Mouse (Mus musculus) liver, embryonic 13.5 days (tissue): ENCODE data around the gene Mst1r. TPM values are rescaled to one million over a fixed set of nuclear protein-coding genes. Genes with fewer than 3 reads are reported as not detected.

Experiments used
- ATAC-seq: fragments of 200-750 bp; cut with Nextera tagmentation; 2 replicates; pipeline ENCODE4 v1.8.0; 2017; ENCODE audit warnings: low read depth, mild to moderate bottlenecking, moderate number of reproducible peaks, moderate library complexity
- DNase-seq: peaks from one replicate; pipeline ENCODE4 v3.0.0; 2022
- H3K27ac ChIP-seq: fragments of 300-500 bp; sonication (generic); 2 replicates; pipeline ENCODE4 v1.5.1; 2015; ENCODE audit warnings: moderate library complexity, mild to moderate bottlenecking, inconsistent platforms
- H3K27me3 ChIP-seq: fragments of 300-500 bp; sonication (generic); 2 replicates; pipeline ENCODE4 v1.6.1; 2015; ENCODE audit warnings: mild to moderate bottlenecking, inconsistent platforms
- H3K36me3 ChIP-seq: fragments of 300-500 bp; sonication (generic); 2 replicates; pipeline ENCODE4 v1.6.1; 2015; ENCODE audit warnings: mild to moderate bottlenecking, inconsistent platforms
- H3K4me1 ChIP-seq: fragments of 300-500 bp; sonication (generic); replicated peaks from 2 replicates; pipeline ENCODE4 v1.6.1; 2015; ENCODE audit warnings: inconsistent platforms
- H3K4me2 ChIP-seq: fragments of 300-500 bp; sonication (generic); 2 replicates; pipeline ENCODE4 v1.6.1; 2015; ENCODE audit warnings: inconsistent platforms, mild to moderate bottlenecking, moderate library complexity
- H3K4me3 ChIP-seq: fragments of 300-500 bp; sonication (generic); replicated peaks from 2 replicates; pipeline ENCODE4 v1.5.1; 2015; ENCODE audit warnings: mild to moderate bottlenecking, inconsistent platforms
- H3K9ac ChIP-seq: fragments of 300-500 bp; sonication (generic); 2 replicates; pipeline ENCODE4 v1.6.1; 2015; ENCODE audit warnings: mild to moderate bottlenecking, inconsistent platforms
- H3K9me3 ChIP-seq: fragments of 300-500 bp; sonication (generic); replicated peaks from 2 replicates; pipeline ENCODE4 v1.6.1; 2016; ENCODE audit warnings: inconsistent platforms
- WGBS: fragments of 180-500 bp; shearing (Covaris S2); methylation state at CpG from one replicate; pipeline ENCODE4 v1.1.7; 2015; ENCODE audit not compliant: insufficient replicate concordance; 5-methylcytosine and 5-hydroxymethylcytosine counted together
- polyA plus RNA-seq: library from polyadenylated mRNA; unstranded; fragments of >200 nt; fragmentation: Nextera tagmentation; extraction: Ambion mirVana; gene quantifications from 2 replicates; pipeline ENCODE4 v1.2.1, GENCODE M21; 2015

Gene Mst1r
- 0.68 and 0.71 TPM in 2 replicates for polyA plus RNA-seq

DNA sequence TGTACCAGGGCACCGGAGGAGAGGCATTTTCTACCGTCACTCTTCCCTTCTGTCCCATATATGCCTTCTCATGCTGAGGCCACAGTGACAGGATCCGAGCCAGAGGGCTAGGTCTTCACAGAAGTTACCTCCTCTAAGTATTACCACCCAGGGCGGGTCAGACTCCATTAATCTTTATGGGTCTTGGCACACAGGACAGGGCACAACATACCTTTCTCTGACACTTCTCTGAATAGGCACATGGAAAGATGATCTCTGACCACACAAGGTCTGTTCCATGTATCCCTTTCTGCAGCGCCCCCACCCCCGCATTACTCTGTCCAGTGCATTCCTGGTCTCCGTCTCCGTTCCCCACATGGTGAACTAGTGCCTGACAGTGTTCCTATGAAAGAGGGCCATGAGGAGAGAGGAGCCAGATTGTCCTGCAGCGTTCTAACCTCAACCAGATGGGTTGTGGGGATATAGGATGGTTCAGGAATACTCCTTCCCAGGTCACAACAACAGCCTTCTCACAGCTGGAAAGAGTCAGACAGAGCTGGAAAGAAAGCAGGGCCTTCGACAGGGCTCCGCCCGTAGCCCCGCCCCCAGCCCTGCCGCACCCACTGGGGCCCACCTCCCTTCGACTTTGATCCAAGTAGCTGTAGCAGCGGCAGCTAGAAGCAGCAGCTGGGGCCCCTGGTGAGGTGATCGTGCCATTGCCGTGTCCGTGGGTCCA, at the start of gene Mst1r:
Mst1r (plus strand) TSS at position 622 of the 715 bp plus-strand sequence.
- DNase-seq, result peak; percentile 76

DNA sequence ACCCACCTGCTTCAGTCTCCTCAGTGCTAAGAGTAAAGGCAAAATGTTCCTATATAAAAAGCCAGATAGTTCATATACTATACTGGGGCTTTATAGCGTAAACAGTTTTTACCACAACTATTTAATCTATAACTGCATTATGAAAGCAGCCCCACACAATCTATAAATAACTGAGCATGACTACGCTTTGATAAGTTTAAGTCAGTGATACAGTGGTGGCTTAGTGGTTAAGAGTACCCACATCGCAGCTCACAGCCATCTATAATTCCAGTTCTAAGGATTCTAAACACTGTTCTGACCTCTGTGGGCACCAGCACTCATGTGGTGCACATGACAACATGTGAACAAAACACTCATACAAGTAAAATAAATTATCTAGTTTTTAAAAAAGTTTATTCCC, 48.3 kb upstream of the Mst1r start:
- DNase-seq, result no peak
- H3K4me3 ChIP-seq, result no peak overlapping the region
- H3K9ac ChIP-seq, result no peak overlapping the region
- whole genome bisulfite sequencing, result 58% methylated on average over 3 of the region's 3 CpGs
- H3K27ac ChIP-seq, result no peak overlapping the region
- no peak overlapping the region for H3K4me2 ChIP-seq
- H3K27me3 ChIP-seq, result no peaks in the 10 kb centered on the region
- peak; percentile 47 for ATAC-seq
- peaks cover 19% of the 10 kb centered on the region for H3K4me1 ChIP-seq
- H3K9me3 ChIP-seq, result no peaks in the 10 kb centered on the region
- peaks cover 31% of the 10 kb centered on the region for H3K36me3 ChIP-seq

More for the DNA sequence above, at the start of gene Mst1r:
- no peak within 1 kb of the TSS for H3K27ac ChIP-seq
- peaks cover 19% of the 10 kb centered on the region for H3K27me3 ChIP-seq
- H3K4me2 ChIP-seq, result peak within 1 kb of the TSS; percentile 71
- H3K9me3 ChIP-seq, result no peaks in the 10 kb centered on the region
- WGBS, result 27% methylated on average over 19 of the region's 19 CpGs
- H3K4me3 ChIP-seq, result peak within 1 kb of the TSS; percentile 50
- peak; percentile 76 for ATAC-seq
- H3K36me3 ChIP-seq, result no peaks in the 10 kb centered on the region
- peak within 1 kb of the TSS; percentile 61 for H3K9ac ChIP-seq
- peaks cover 48% of the 10 kb centered on the region for H3K4me1 ChIP-seq

DNA sequence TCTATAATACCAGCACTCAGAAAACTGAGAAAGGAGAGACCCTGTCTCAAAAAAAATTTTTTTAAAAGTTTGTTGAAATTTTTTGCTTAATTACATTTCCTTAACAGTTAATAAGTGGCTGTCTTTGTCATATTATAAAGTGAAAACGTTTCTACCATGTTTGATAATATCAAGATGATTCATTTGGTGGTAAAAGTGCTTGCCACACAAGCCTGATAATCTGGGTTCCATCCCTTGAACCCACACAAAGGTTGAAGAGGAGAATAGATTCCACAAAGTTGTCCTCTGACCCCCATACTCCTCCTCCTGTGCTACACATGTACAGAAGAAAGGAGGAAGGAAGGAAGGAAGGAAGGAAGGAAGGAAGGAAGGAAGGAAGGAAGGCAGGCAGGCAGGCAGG, 42.2 kb upstream of the Mst1r start:
- H3K9me3 ChIP-seq, result no peaks in the 10 kb centered on the region
- 22% methylated on average over 1 of the region's 1 CpGs for WGBS

DNA sequence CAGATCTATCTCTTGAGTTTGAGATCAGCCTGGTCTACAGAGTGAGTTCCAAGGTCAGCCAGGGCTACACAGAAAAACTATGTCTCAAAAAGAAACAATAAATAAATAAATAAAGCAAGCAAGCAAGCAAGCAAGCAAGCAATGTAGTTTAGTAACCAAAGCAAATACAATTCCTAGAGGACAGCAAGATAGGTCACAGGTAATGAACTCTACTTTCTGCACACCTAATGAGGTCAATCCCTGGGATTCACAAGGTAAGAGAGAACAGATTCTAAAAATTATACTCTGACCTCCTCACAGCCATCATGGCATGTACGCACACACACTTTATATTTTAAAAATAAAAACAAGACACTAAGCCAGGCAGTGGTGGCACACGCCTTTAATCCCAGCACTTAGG, 40.6 kb upstream of the Mst1r start:
- Histone ChIP-seq H3K9ac (no peak overlapping the region), H3K27me3 (no peaks in the 10 kb centered on the region), H3K4me2 (no peak overlapping the region), H3K36me3 (peaks cover 19% of the 10 kb centered on the region), H3K9me3 (no peaks in the 10 kb centered on the region), H3K4me1 (peaks cover 16% of the 10 kb centered on the region), H3K27ac (no peak overlapping the region), H3K4me3 (no peak overlapping the region)
- WGBS, result 85% methylated on average over 2 of the region's 2 CpGs
- ATAC-seq (no peak), DNase-seq (no peak)

More for the DNA sequence above, 42.2 kb upstream of the Mst1r start:
- Histone ChIP-seq H3K36me3 (peaks cover 20% of the 10 kb centered on the region), H3K27ac (no peak overlapping the region), H3K4me2 (no peak overlapping the region), H3K9ac (no peak overlapping the region), H3K27me3 (no peaks in the 10 kb centered on the region), H3K4me1 (peaks cover 11% of the 10 kb centered on the region), H3K4me3 (no peak overlapping the region)
- no peak for ATAC-seq
- DNase-seq, result no peak

DNA sequence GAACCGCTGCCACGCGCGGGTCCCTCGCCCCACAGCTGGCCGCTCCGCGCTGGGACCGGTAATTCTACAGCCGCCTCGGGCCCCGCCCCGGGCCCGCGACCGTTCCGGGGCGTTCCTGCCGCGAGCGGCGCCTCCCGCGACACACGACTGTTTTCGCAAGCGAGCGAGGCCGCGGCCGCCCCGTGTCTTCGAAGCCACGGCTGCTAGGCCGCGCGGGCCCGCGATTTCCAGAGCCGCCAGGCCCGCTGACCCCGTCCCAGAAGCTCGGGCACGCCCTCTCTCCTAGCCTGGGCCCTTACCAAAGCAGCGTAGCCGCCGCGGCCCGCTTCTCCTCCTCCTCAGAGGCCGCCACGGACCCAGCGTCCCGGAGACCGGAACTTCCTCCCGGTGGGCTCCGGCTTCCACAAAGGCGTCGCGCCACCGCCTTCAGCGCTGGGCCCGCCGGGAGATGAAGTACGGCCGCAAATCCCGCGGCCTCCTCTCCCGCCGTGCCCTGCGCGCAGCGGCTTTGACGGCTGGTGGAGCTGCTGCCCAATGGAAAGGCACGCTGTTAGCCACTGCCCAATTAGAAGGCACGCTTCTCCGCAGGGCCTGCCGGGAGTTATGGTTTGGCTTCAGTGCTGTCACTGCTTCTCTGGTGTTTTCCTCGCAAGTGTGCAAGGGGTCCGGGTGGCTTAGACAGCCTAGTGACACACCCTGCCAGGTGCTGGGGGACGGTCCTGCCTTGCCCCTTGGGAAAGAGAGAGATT, 34.1 kb upstream of the Mst1r start:
- H3K4me1 ChIP-seq, result peaks cover 30% of the 10 kb centered on the region
- peak; percentile 94 for DNase-seq
- peak overlapping the region; percentile 77 for H3K4me3 ChIP-seq
- H3K9me3 ChIP-seq, result no peaks in the 10 kb centered on the region
- peak overlapping the region; percentile 96 for H3K9ac ChIP-seq
- ATAC-seq, result peak; percentile 99
- under 1% methylated on average over 80 of the region's 80 CpGs for WGBS
- peak overlapping the region; percentile 79 for H3K4me2 ChIP-seq
- H3K27ac ChIP-seq, result peak overlapping the region; percentile 99
- peaks cover 8% of the 10 kb centered on the region; the same call in 1 of the 2 replicates for H3K27me3 ChIP-seq
- H3K36me3 ChIP-seq, result peaks cover 9% of the 10 kb centered on the region

DNA sequence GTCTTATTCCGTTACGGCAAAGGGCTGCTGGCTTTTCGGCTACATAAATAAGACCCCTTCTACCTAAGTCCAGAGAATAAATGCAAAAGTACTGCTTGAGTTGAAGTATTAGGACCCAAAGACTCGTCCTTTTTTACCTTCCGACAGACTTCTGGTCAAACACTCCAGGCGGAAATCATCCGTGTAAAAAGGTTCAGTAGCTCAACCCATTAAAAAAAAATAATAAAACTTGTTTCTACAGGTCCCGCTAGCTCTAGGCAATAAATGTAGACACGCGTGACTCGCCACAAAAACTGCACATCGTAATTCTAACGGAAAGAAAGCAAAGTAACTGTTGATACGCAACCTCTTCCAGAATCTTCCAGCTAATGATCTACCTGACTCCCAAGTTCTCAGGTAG, 33.5 kb upstream of the Mst1r start, which contains the start of gene Rbm6:
Rbm6 (minus strand) TSS at position 101 of the 400 bp plus-strand sequence.
- 5% methylated on average over 14 of the region's 14 CpGs for WGBS
- ATAC-seq (no peak), DNase-seq (no peak)
- Histone ChIP-seq H3K27me3 (peaks cover 10% of the 10 kb centered on the region; the same call in 1 of the 2 replicates), H3K9me3 (no peaks in the 10 kb centered on the region), H3K27ac (peak within 1 kb of the TSS; percentile 99), H3K4me1 (peaks cover 30% of the 10 kb centered on the region), H3K36me3 (peaks cover 5% of the 10 kb centered on the region), H3K9ac (peak within 1 kb of the TSS; percentile 96), H3K4me3 (peak within 1 kb of the TSS; percentile 77), H3K4me2 (peak within 1 kb of the TSS; percentile 79)

DNA sequence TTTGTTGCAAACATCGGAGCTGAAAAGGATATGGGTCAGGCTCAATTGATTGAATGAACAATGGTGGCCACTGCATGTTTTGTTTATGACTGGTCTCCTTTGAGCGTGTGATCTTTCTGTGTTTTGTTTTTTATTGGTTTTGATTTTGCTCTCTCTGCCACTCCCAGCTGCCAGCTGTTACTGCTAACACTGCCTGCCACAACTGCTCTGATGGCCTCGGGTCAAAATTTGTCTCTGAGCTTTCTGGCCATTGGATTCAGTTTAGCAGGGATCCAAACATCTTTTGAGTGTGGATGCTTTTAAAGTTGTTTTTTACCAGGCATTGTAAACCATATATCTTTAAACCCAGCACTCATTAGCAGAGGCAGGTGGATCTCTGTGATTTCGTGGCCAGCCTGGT, 26.3 kb upstream of the Mst1r start:
- Histone ChIP-seq H3K4me2 (no peak overlapping the region), H3K9ac (no peak overlapping the region), H3K4me1 (no peaks in the 10 kb centered on the region), H3K36me3 (no peaks in the 10 kb centered on the region), H3K27me3 (peaks cover 27% of the 10 kb centered on the region; the same call in 1 of the 2 replicates), H3K4me3 (no peak overlapping the region), H3K27ac (no peak overlapping the region), H3K9me3 (no peaks in the 10 kb centered on the region)
- DNase-seq (no peak), ATAC-seq (no peak)
- 60% methylated on average over 4 of the region's 4 CpGs for WGBS

DNA sequence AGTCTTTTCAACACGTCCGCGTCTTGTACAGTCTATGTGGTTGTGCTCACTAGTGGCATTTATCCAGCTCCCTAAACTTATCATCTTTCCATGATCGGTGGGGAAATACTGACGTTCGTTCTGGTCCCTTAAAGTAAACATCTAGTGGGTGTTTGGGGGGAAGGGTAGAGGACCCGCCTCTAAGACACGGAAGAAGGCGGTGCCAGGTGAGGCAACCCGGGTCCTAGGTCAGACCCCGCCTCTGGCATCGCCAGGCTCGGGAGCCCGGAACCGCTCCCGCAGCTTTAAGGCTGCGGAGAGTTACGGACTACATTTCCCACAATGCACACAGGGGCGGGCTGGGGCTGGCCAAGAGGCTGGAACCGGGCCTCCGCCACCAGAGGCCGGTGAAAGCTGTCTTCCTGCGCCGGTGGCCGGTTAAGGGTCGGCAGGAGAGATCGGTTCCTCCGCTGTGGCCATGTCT, 18.8 kb upstream of the Mst1r start, which contains the start of gene Mon1a:
Mon1a (plus strand) TSS at position 348 of the 463 bp plus-strand sequence.
- peak within 1 kb of the TSS; percentile 54 for H3K27ac ChIP-seq
- WGBS, result under 1% methylated on average over 28 of the region's 28 CpGs
- ATAC-seq, result peak; percentile 97

DNA sequence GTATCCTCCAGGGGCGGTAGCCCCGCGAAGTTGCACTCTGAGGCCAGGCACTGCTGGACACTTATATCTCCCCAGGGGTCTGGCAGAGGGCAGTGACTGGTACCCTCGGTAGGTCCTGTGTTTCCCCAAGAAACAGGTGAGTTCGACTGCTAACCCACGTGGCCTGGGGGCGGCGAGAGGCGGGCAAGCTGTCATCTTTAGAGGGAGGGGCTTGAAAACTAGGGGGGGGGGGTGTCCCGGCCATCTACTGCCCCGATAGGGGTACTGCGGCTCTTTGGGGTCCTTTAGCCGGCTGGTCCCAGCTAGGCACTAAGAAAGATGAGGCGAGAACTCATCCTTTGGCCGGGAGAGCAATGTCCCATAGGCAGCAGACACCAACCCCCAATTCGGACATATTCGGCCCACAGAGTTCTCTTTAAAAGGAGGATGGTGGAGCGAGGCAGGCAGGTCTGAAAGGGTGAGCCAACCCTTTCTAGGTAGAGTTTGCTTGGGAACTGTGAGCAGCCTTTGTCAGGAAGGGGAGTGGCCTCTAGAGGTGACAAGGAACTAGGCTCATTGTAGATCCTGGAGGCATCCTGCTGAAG, 18.3 kb upstream of the Mst1r start:
- ATAC-seq, result peak; percentile 69
- Histone ChIP-seq H3K4me1 (peaks cover 22% of the 10 kb centered on the region), H3K9me3 (no peaks in the 10 kb centered on the region), H3K27ac (peak overlapping the region; percentile 54), H3K27me3 (0 out of 2 replicates have a peak, but pooled peaks cover 10% of the 10 kb centered on the region), H3K4me2 (peak overlapping the region; percentile 92), H3K36me3 (no peaks in the 10 kb centered on the region), H3K4me3 (peak overlapping the region; percentile 75), H3K9ac (peak overlapping the region; percentile 82)
- no peak for DNase-seq
- under 1% methylated on average over 18 of the region's 18 CpGs for WGBS

More for the DNA sequence above, 18.8 kb upstream of the Mst1r start, which contains the start of gene Mon1a:
- Histone ChIP-seq H3K9me3 (no peaks in the 10 kb centered on the region), H3K27me3 (0 out of 2 replicates have a peak, but pooled peaks cover 10% of the 10 kb centered on the region), H3K4me2 (peak within 1 kb of the TSS; percentile 92), H3K4me1 (peaks cover 22% of the 10 kb centered on the region), H3K9ac (peak within 1 kb of the TSS; percentile 82), H3K4me3 (peak within 1 kb of the TSS; percentile 75), H3K36me3 (no peaks in the 10 kb centered on the region)
- DNase-seq, result peak; percentile 85

DNA sequence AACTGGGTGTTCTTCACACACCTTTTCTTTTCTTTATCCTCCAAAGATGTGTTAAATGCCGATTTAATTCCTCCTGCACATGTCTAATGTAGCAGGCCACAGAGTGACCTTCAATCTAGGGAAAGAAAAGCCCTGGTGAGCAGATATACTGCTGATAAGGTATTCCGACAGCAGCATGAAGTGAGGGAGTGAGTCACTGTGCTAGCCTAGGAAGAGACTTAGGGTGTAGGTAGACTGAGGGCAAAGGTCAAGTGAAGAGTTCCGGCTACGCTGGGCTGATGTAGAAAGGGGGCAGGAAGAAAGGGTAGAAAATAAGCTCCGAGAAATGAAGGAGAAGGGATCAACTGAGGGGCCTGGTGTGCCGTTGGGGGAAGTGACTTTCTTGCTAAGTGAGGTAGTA, 16.4 kb upstream of the Mst1r start:
- Histone ChIP-seq H3K27me3 (0 out of 2 replicates have a peak, but pooled peaks cover 10% of the 10 kb centered on the region), H3K4me1 (peaks cover 22% of the 10 kb centered on the region), H3K36me3 (no peaks in the 10 kb centered on the region), H3K4me3 (no peak overlapping the region), H3K9ac (no peak overlapping the region), H3K9me3 (no peaks in the 10 kb centered on the region), H3K27ac (no peak overlapping the region), H3K4me2 (no peak overlapping the region)
- WGBS, result 73% methylated on average over 6 of the region's 6 CpGs
- no peak for DNase-seq
- ATAC-seq, result no peak

DNA sequence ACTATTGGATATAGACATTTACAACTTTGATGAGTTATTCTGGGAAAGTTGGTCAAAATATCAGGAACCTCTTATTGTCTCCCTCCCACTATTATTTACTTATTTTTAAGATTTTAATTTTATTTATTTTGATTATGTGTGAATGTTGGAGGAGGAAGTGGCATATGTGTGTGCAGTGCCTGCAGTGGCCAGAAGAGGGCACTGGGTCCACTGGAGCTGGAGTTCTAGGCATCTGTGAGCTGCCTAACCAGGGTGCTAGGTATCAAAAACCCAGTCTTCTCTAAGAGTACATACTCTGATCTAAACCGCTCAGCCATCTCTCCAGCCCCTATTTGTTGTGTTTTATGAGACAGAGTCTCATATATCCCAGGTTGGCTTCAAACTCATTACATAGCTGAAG, 15.7 kb upstream of the Mst1r start:
- H3K4me2 ChIP-seq, result no peak overlapping the region
- no peak for ATAC-seq

More for the DNA sequence above, 15.7 kb upstream of the Mst1r start:
- H3K4me1 ChIP-seq, result peaks cover 25% of the 10 kb centered on the region
- no peak for DNase-seq
- H3K4me3 ChIP-seq, result no peak overlapping the region
- no peak overlapping the region for H3K9ac ChIP-seq
- H3K27me3 ChIP-seq, result 0 out of 2 replicates have a peak, but pooled peaks cover 9% of the 10 kb centered on the region
- no peak overlapping the region for H3K27ac ChIP-seq
- H3K9me3 ChIP-seq, result no peaks in the 10 kb centered on the region
- WGBS, result 84% methylated on average over 1 of the region's 1 CpGs
- no peaks in the 10 kb centered on the region for H3K36me3 ChIP-seq
